Mouse (Mus musculus) myocyte (in vitro differentiated cells): Measurements from ENCODE around the gene Kitl. TPM values are rescaled to one million over a fixed set of nuclear protein-coding genes. Genes with fewer than 3 reads are reported as not detected.
A peak's percentile ranks its signal among the peaks of the same experiment; 100 is the strongest.

Source experiments
- H3K27me3 ChIP-seq: one replicate; pipeline ENCODE4 v1.6.1; 2011; ENCODE audit not compliant: control insufficient read depth, insufficient read depth, insufficient read length
- H3K36me3 ChIP-seq: one replicate; pipeline ENCODE4 v1.6.1; 2011; ENCODE audit not compliant: control insufficient read depth, insufficient read depth
- H3K4me2 ChIP-seq: one replicate; pipeline ENCODE4 v1.6.1; 2011; ENCODE audit warnings: low read depth, control low read depth
- H3K4me3 ChIP-seq: one replicate; pipeline ENCODE4 v1.5.1; 2011; ENCODE audit warnings: mild to moderate bottlenecking, control low read depth, moderate library complexity
- H3K79me2 ChIP-seq: one replicate; pipeline ENCODE4 v1.6.1; 2011; ENCODE audit not compliant: control insufficient read depth, insufficient read depth
- H3ac ChIP-seq: one replicate; pipeline ENCODE4 v1.6.1; 2011; ENCODE audit not compliant: control insufficient read depth, insufficient read length
- CEBPB ChIP-seq: IDR thresholded peaks from 2 replicates; pipeline ENCODE4 v1.6.1; 2011; ENCODE audit warnings: mild to moderate bottlenecking, moderate library complexity; ENCODE audit not compliant: poor library complexity, insufficient read depth, severe bottlenecking
- E2F4 ChIP-seq: IDR thresholded peaks from one replicate; pipeline ENCODE4 v1.6.1; 2011; ENCODE audit warnings: mild to moderate bottlenecking, control low read depth, moderate library complexity; ENCODE audit not compliant: insufficient read depth
- MAX ChIP-seq: IDR thresholded peaks from one replicate; pipeline ENCODE4 v1.6.1; 2011; ENCODE audit warnings: low read depth, mild to moderate bottlenecking, control low read depth
- MYOD1 ChIP-seq, 3 experiments: IDR thresholded peaks; one replicate each; pipeline ENCODE4 v1.6.1; 2011; ENCODE audit warnings: control low read depth in 2 of 3, low read depth in 2 of 3, mild to moderate bottlenecking in 2 of 3, moderate library complexity in 1 of 3; ENCODE audit not compliant: insufficient read length in 2 of 3, control insufficient read depth in 1 of 3
- MYOG ChIP-seq, 3 experiments: IDR thresholded peaks; one replicate each; pipeline ENCODE4 v1.6.1; 2011; ENCODE audit warnings: control low read depth in 2 of 3, low read depth in 2 of 3, mild to moderate bottlenecking in 2 of 3; ENCODE audit not compliant: insufficient read length in 2 of 3, control insufficient read depth in 1 of 3, insufficient read depth in 1 of 3
- POLR2A ChIP-seq: IDR thresholded peaks from one replicate; pipeline ENCODE4 v1.6.1; 2011; ENCODE audit warnings: low read depth, mild to moderate bottlenecking, control low read depth, moderate library complexity; ENCODE audit not compliant: insufficient read length
- POLR2AphosphoS2 ChIP-seq: IDR thresholded peaks from one replicate; pipeline ENCODE4 v1.6.1; 2011; ENCODE audit warnings: low read depth, control low read depth; ENCODE audit not compliant: insufficient read length
- REST ChIP-seq: IDR thresholded peaks from one replicate; pipeline ENCODE4 v1.6.1; 2011; ENCODE audit warnings: mild to moderate bottlenecking, control low read depth, moderate library complexity; ENCODE audit not compliant: insufficient read depth, insufficient read length
- SRF ChIP-seq: IDR thresholded peaks from one replicate; pipeline ENCODE4 v1.6.1; 2011; ENCODE audit warnings: low read depth; ENCODE audit not compliant: control insufficient read depth, insufficient read length
- TCF12 ChIP-seq: IDR thresholded peaks from one replicate; pipeline ENCODE4 v1.6.1; 2011; ENCODE audit warnings: mild to moderate bottlenecking, control low read depth; ENCODE audit not compliant: poor library complexity, insufficient read depth, severe bottlenecking
- TCF3 ChIP-seq: IDR thresholded peaks from one replicate; pipeline ENCODE4 v1.6.1; 2011; ENCODE audit warnings: low read depth, control low read depth; ENCODE audit not compliant: insufficient read length
- USF1 ChIP-seq: IDR thresholded peaks from one replicate; pipeline ENCODE4 v1.6.1; 2011; ENCODE audit warnings: low read depth, mild to moderate bottlenecking, control low read depth, moderate library complexity
- polyA plus RNA-seq: library from polyadenylated mRNA; unstranded; fragments of >200 nt; fragmentation: generic; extraction: Trizol; gene quantifications from one replicate; pipeline ENCODE4 v1.2.1, GENCODE M21; 2012; ENCODE audit warnings: missing spikeins

Gene Kitl
- polyA plus RNA-seq, 1 experiment, result 1.6 TPM

DNA sequence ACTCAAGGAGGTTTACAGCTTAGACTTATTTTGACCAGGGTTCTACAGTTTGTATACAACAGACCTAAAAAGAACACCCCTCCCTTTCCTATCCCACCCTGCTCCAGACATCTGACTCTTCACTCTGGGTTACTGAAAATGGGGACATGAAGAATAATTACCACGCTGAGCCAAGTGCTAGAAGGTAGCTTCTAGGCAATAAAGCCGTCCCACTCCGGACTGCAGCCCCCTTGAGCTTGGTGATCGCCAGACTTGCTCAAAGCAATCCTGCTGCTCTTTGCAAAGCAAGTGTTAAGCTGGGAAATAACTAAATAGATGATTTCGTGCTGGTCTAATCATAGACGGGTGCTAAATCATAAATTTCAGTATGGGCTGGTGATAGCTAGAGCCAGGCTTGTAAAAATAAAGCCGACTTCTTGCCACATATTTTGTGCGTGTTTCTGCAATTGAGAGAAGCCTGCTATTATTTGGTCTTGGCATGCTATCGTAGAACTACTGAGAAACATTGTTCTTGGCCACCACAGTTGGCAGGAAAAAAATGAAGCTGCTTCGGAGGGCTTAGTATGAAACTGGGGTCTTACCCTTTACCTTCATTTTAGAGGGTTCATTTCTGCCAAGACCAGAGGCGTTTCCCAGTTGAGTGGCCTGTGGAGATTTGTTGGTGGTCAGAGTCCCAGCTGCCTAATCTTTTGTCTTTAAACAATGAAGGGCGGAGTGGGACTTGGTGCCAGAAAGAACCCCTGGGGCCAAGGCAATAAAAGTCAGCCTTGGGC is 50.3 kb downstream of the Kitl start:
- Histone ChIP-seq H3K4me3 (no peak overlapping the region), H3K79me2 (no peaks in the 10 kb centered on the region), H3K27me3 (no peaks in the 10 kb centered on the region), H3ac (no peak overlapping the region), H3K36me3 (no peaks in the 10 kb centered on the region), H3K4me2 (peak overlapping the region; percentile 59)
- TF ChIP-seq MYOD1 (IDR thresholded peaks at IDR 0.05; ENCODE audit: control insufficient read depth in 1 of 3, insufficient read length in 2 of 3, low read depth in 2 of 3) (peak in 1 of 3 experiments; percentile 5), USF1 (no peak), TCF3 (no peak), E2F4 (no peak), TCF12 (peak; percentile 4)

- peak overlapping the region; percentile 59 for H3K4me2 ChIP-seq
Observed at GRCm38 (mm10) chr10:100066374-100066773, 50.9 kb downstream of the Kitl start.

GRCm38 (mm10) chr10:100072641-100073040 is 57.2 kb downstream of the Kitl start:
- no peaks in the 10 kb centered on the region for H3K27me3 ChIP-seq
- H3K36me3 ChIP-seq, result no peaks in the 10 kb centered on the region
- H3ac ChIP-seq, result no peak overlapping the region
- TF ChIP-seq REST, result no peak
- no peak for TF ChIP-seq POLR2A
- no peak for TF ChIP-seq TCF12
- TF ChIP-seq MYOG (IDR thresholded peaks at IDR 0.05; ENCODE audit: control insufficient read depth in 1 of 3, insufficient read depth in 1 of 3, insufficient read length in 2 of 3, low read depth in 2 of 3), result no peak
- TF ChIP-seq POLR2AphosphoS2, result no peak
- no peak for TF ChIP-seq E2F4
- no peak for TF ChIP-seq MYOD1 (IDR thresholded peaks at IDR 0.05; ENCODE audit: control insufficient read depth in 1 of 3, insufficient read length in 2 of 3, low read depth in 2 of 3)
- TF ChIP-seq SRF, result no peak
- TF ChIP-seq MAX, result no peak
- no peak for TF ChIP-seq TCF3
- TF ChIP-seq USF1, result no peak
- TF ChIP-seq CEBPB, result no peak
- H3K4me3 ChIP-seq, result no peak overlapping the region
- no peaks in the 10 kb centered on the region for H3K79me2 ChIP-seq
- no peak overlapping the region for H3K4me2 ChIP-seq

More at GRCm38 (mm10) chr10:100066374-100066773, 50.9 kb downstream of the Kitl start:
- TF ChIP-seq CEBPB, result no peak
- no peak for TF ChIP-seq POLR2AphosphoS2
- no peak for TF ChIP-seq SRF
- TF ChIP-seq REST, result no peak
- no peak for TF ChIP-seq MAX
- TF ChIP-seq TCF12, result no peak
- no peak for TF ChIP-seq USF1
- no peak for TF ChIP-seq E2F4
- no peak for TF ChIP-seq TCF3
- TF ChIP-seq MYOD1 (IDR thresholded peaks at IDR 0.05; ENCODE audit: control insufficient read depth in 1 of 3, insufficient read length in 2 of 3, low read depth in 2 of 3), result no peak
- no peak for TF ChIP-seq MYOG (IDR thresholded peaks at IDR 0.05; ENCODE audit: control insufficient read depth in 1 of 3, insufficient read depth in 1 of 3, insufficient read length in 2 of 3, low read depth in 2 of 3)
- TF ChIP-seq POLR2A, result no peak
- H3K4me3 ChIP-seq, result no peak overlapping the region
- H3K27me3 ChIP-seq, result no peaks in the 10 kb centered on the region
- no peaks in the 10 kb centered on the region for H3K36me3 ChIP-seq
- no peak overlapping the region for H3ac ChIP-seq
- H3K79me2 ChIP-seq, result no peaks in the 10 kb centered on the region

GRCm38 (mm10) chr10:100073092-100073491 is 57.7 kb downstream of the Kitl start:
- no peak overlapping the region for H3K4me3 ChIP-seq
- H3K36me3 ChIP-seq, result no peaks in the 10 kb centered on the region
- H3ac ChIP-seq, result no peak overlapping the region
- H3K4me2 ChIP-seq, result no peak overlapping the region
- no peaks in the 10 kb centered on the region for H3K27me3 ChIP-seq
- no peaks in the 10 kb centered on the region for H3K79me2 ChIP-seq
- TF ChIP-seq SRF, result no peak
- no peak for TF ChIP-seq CEBPB
- TF ChIP-seq E2F4, result no peak
- no peak for TF ChIP-seq MYOG (IDR thresholded peaks at IDR 0.05; ENCODE audit: control insufficient read depth in 1 of 3, insufficient read depth in 1 of 3, insufficient read length in 2 of 3, low read depth in 2 of 3)
- TF ChIP-seq POLR2AphosphoS2, result no peak

DNA sequence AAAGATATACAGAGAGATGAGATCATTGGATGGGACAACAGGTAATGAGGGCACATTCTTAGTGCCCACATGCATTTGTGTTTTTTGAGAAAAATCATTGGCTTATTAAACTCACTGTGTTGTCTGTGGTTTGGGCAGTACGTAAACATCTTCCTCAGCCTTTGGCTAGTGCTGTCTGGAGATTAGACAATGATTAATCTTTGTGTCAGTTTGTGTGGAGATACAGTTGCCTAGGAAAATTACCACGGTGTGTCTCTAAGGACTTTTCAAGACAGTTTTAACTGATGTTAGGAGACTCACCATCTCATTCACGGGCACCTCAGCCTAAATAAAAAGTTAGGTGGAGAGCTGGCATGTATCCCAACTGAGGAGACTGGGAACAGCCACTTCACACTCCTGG is 85.7 kb downstream of the Kitl start:
- TF ChIP-seq TCF3 (no peak), SRF (no peak), CEBPB (no peak), E2F4 (no peak), MYOG (IDR thresholded peaks at IDR 0.05; ENCODE audit: control insufficient read depth in 1 of 3, insufficient read depth in 1 of 3, insufficient read length in 2 of 3, low read depth in 2 of 3) (no peak), REST (no peak), MYOD1 (IDR thresholded peaks at IDR 0.05; ENCODE audit: control insufficient read depth in 1 of 3, insufficient read length in 2 of 3, low read depth in 2 of 3) (no peak), USF1 (no peak), TCF12 (no peak), POLR2AphosphoS2 (no peak), POLR2A (no peak), MAX (no peak)
- Histone ChIP-seq H3K79me2 (no peaks in the 10 kb centered on the region), H3K36me3 (no peaks in the 10 kb centered on the region), H3ac (no peak overlapping the region), H3K4me2 (no peak overlapping the region), H3K4me3 (no peak overlapping the region), H3K27me3 (no peaks in the 10 kb centered on the region)
